7 mouse cellular contexts compared by ENCODE assay signal in the genomic region with DNA sequence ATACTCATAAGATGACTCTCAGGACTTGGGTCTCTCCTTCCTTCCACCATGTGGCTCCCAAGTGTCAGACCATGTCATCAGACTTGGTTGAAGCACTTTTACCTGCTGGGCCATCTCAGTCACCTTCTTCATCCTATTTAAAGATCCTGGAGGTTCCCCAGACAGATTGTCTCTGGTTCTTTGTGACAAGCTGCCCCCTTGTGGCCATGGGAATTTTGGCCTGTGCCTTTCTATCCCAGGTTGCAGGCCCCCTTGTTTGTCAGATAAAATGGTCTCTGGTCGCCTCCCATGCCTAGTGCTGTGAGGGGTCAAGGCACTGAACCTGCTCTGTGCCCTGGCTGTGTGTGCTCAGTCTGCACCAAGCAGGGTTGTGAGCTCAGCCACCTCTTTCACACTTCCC.
A peak's percentile ranks its signal among the peaks of the same experiment; 100 is the strongest.
DNase-seq lines count a peak whose midpoint lies in the region; ATAC-seq and TF ChIP-seq lines count a peak whose summit lies in the region.

No protein-coding gene starts in this region.

- TF ChIP-seq RAD21 in MEL (IDR thresholded peaks at IDR 0.05; ENCODE audit: low read depth, low read length), result peak; percentile 67

- H3K9ac ChIP-seq in kidney, embryonic 15.5 days, result no peak overlapping the region
- no peak overlapping the region for H3K9ac ChIP-seq in MEL (ENCODE audit: control insufficient read depth, low read depth, low read length, poor library complexity, severe bottlenecking)

- no peak overlapping the region for H3K4me3 ChIP-seq in kidney, adult 2 months (ENCODE audit: insufficient read depth, low read depth, low read length)
- no peak overlapping the region for H3K4me3 ChIP-seq in kidney, embryonic 15.5 days (replicated peaks)
- no peak overlapping the region for H3K4me3 ChIP-seq in MEL (ENCODE audit: control insufficient read depth in 1 of 2, insufficient read depth in 1 of 2, low read depth in 2 of 2, low read length in 2 of 2)
- no peak overlapping the region for H3K4me3 ChIP-seq in bone marrow, adult 2 months (replicated peaks; ENCODE audit: control insufficient read depth, low read depth, low read length)
- no peak overlapping the region for H3K4me3 ChIP-seq in lung, adult 2 months (replicated peaks; ENCODE audit: extremely low read depth, low read depth, low read length)

- TF ChIP-seq EP300 in MEL (IDR thresholded peaks at IDR 0.05; ENCODE audit: low read depth in 1 of 2, low read length in 2 of 2), result no peak

- ATAC-seq in kidney, embryonic 15.5 days (replicated peaks; ENCODE audit: low FRiP score), result no peak

- no peak overlapping the region for H3K4me2 ChIP-seq in kidney, embryonic 15.5 days

- H3K36me3 ChIP-seq in kidney, adult 2 months (ENCODE audit: control insufficient read depth, insufficient read depth, low read length), result peaks cover 2% of the 10 kb centered on the region
- H3K36me3 ChIP-seq in kidney, embryonic 15.5 days, result peaks cover 51% of the 10 kb centered on the region
- H3K36me3 ChIP-seq in MEL (ENCODE audit: control insufficient read depth in 1 of 2, insufficient read depth in 2 of 2, low read length in 2 of 2), result peaks cover 0 to 16% of the 10 kb centered on the region in 2 experiments; a peak in 2 of 4 replicates

- peak; percentile 57 for TF ChIP-seq CTCF in kidney, adult 2 months (conservative IDR thresholded peaks at IDR 0.05; ENCODE audit: insufficient read depth, insufficient read length, low read depth, low read length)
- peak; percentile 51 to 77 (median 69); a peak in 5 of 6 replicates for TF ChIP-seq CTCF in MEL (IDR thresholded peaks at IDR 0.05 in 2 of 3, conservative IDR thresholded peaks at IDR 0.05 in 1 of 3; ENCODE audit: control insufficient read depth in 1 of 3, insufficient read depth in 1 of 3, low read depth in 2 of 3, low read length in 3 of 3, poor library complexity in 1 of 3, severe bottlenecking in 1 of 3)
- 0 out of 2 replicates have a peak, but pooled peaks have one; percentile 22 for TF ChIP-seq CTCF in bone marrow, adult 2 months (IDR thresholded peaks at IDR 0.05; ENCODE audit: control insufficient read depth, insufficient read depth, low read length)
- peak; percentile 48 for TF ChIP-seq CTCF in lung, adult 2 months (IDR thresholded peaks at IDR 0.05; ENCODE audit: insufficient read depth, low read length)

- no peak for TF ChIP-seq POLR2A in kidney, adult 2 months (IDR thresholded peaks at IDR 0.05; ENCODE audit: low read depth, low read length)
- TF ChIP-seq POLR2A in MEL (IDR thresholded peaks at IDR 0.05; ENCODE audit: control insufficient read depth in 1 of 2, insufficient read depth in 1 of 2, low read depth in 1 of 2, low read length in 2 of 2, poor library complexity in 1 of 2), result no peak
- no peak for TF ChIP-seq POLR2A in bone marrow, adult 2 months (IDR thresholded peaks at IDR 0.05; ENCODE audit: borderline replicate concordance, control insufficient read depth, low read depth, low read length)
- TF ChIP-seq POLR2A in lung, adult 2 months (IDR thresholded peaks at IDR 0.05; ENCODE audit: borderline replicate concordance, extremely low read depth, low read depth, low read length), result no peak

- H3K4me1 ChIP-seq in kidney, adult 2 months (ENCODE audit: control insufficient read depth, insufficient read depth, low read length), result peaks cover 15% of the 10 kb centered on the region; the same call in 1 of the 2 replicates
- H3K4me1 ChIP-seq in kidney, embryonic 15.5 days, result peaks cover 44% of the 10 kb centered on the region
- H3K4me1 ChIP-seq in MEL (ENCODE audit: control insufficient read depth in 1 of 2, insufficient read depth in 2 of 2, low read length in 2 of 2), result no peaks in the 10 kb centered on the region
- no peaks in the 10 kb centered on the region for H3K4me1 ChIP-seq in bone marrow, adult 2 months (ENCODE audit: control insufficient read depth, insufficient read depth, low read length)
- peaks cover 5% of the 10 kb centered on the region for H3K4me1 ChIP-seq in lung, adult 2 months (ENCODE audit: control insufficient read depth, insufficient read depth, low read length)

- WGBS in kidney, adult 2 months, result 46% methylated on average over 1 of the region's 1 CpGs
- 52% methylated on average over 1 of the region's 1 CpGs for WGBS in kidney, embryonic 15.5 days
- WGBS in bone marrow, adult 2 months, result 78% methylated on average over 1 of the region's 1 CpGs
- 88% methylated on average over 1 of the region's 1 CpGs for WGBS in lung, adult 2 months

- peak; percentile 55 for DNase-seq in kidney, adult 2 months
- DNase-seq in MEL (ENCODE audit: low read depth, low spot score), result peak; percentile 61
- DNase-seq in frontal cortex, postnatal 25 days (ENCODE audit: low spot score in 2 of 2), result peak; percentile 39 to 54
- DNase-seq in lung, adult 2 months, result no peak
- DNase-seq in thymus, postnatal 0 days (ENCODE audit: low spot score), result peak; percentile 55

- no peak overlapping the region for H3K27ac ChIP-seq in kidney, adult 2 months (ENCODE audit: insufficient read depth, low read depth, low read length)
- H3K27ac ChIP-seq in kidney, embryonic 15.5 days, result no peak overlapping the region
- no peak overlapping the region for H3K27ac ChIP-seq in MEL (ENCODE audit: control insufficient read depth, low read depth, low read length)
- no peak overlapping the region for H3K27ac ChIP-seq in bone marrow, adult 2 months (ENCODE audit: control insufficient read depth, insufficient read depth, low read depth, low read length, poor library complexity)

- no peaks in the 10 kb centered on the region for H3K9me3 ChIP-seq in kidney, embryonic 15.5 days (replicated peaks)
- no peaks in the 10 kb centered on the region for H3K9me3 ChIP-seq in MEL (replicated peaks; ENCODE audit: insufficient read depth, low read length)

- H3K27me3 ChIP-seq in kidney, adult 2 months (replicated peaks; ENCODE audit: control insufficient read depth, insufficient read depth, low read length), result no peaks in the 10 kb centered on the region
- no peaks in the 10 kb centered on the region for H3K27me3 ChIP-seq in kidney, embryonic 15.5 days
- H3K27me3 ChIP-seq in MEL (ENCODE audit: control insufficient read depth in 1 of 2, insufficient read depth in 2 of 2, low read length in 2 of 2), result no peaks in the 10 kb centered on the region

- no peaks in the 10 kb centered on the region for H3K79me2 ChIP-seq in MEL (ENCODE audit: control insufficient read depth, insufficient read depth, low read length, poor library complexity)

TF ChIP-seq in MEL, 35 proteins besides CTCF, POLR2A, EP300 and RAD21:
- TF ChIP-seq SMC3 (IDR thresholded peaks at IDR 0.05; ENCODE audit: low read depth, low read length) (peak; percentile 83), POLR2AphosphoS5 (IDR thresholded peaks at IDR 0.05; ENCODE audit: borderline replicate concordance, low read depth, low read length) (no peak), TCF12 (IDR thresholded peaks at IDR 0.05; ENCODE audit: low read depth, low read length) (no peak), KAT2A (conservative IDR thresholded peaks at IDR 0.05; ENCODE audit: low read depth, low read length) (no peak), TAL1 (IDR thresholded peaks at IDR 0.05; ENCODE audit: low read length) (no peak), ELF1 (IDR thresholded peaks at IDR 0.05; ENCODE audit: low read depth, low read length) (no peak), MEF2A (IDR thresholded peaks at IDR 0.05; ENCODE audit: extremely low read depth, insufficient replicate concordance, low read depth, low read length, poor library complexity, severe bottlenecking) (no peak), ZC3H11A (IDR thresholded peaks at IDR 0.05; ENCODE audit: low read depth, low read length) (peak; percentile 72)
